Mouse (Mus musculus): ENCODE data around the gene Lime1.
A peak's percentile ranks its signal among the peaks of the same experiment; 100 is the strongest.

The Lime1 gene

GRCm38 (mm10) chr2:181379778-181380177, at the start of gene Lime1:
Lime1 (plus strand) TSS chr2:181380078.
- DNase-seq (ENCODE audit: low spot score), result no peak

- no peak for DNase-seq (ENCODE audit: low spot score)
Measured at GRCm38 (mm10) chr2:181332542-181332941, 47.3 kb upstream of the Lime1 start.

DNA sequence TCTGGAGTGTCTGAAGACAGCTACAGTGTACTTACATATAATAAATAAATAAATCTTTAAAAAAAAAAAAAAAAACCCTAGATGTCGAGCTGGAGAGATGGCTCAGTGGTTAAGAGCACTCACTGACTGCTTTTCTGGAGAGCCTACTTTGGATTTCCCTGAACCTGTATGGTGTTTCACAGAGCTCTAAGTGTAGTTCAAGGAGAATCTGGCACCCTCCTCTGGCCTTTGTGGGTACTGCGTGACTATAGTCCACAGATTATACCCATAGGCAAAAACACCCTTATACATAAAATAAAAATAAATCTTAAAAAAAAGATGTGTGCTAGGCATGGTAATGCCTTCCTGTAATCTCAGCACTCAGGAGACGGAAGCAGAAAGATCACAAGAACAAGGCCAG, 45.9 kb upstream of the Lime1 start:
- DNase-seq (ENCODE audit: low spot score), result peak; percentile 83

DNA sequence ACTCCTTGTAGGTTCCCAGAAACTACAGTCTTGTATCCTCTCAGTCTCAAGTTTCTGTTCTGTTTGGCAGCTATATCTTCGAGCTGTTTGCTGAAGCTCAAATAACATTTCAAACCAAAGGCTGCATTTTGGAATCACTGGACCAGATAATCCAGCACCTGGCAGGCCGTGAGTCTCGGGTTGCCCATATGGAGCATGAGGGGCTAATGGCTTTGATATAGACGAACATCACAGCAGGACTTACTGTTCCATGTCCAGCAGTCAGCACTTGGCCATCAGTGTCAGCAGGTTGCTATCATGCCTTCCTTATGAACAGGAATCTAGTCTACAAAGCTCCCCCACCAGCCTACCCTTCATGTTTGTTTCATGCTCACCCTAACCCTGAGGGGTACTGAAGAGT, 39.5 kb upstream of the Lime1 start:
- no peak for DNase-seq (ENCODE audit: low spot score)

- no peak for DNase-seq (ENCODE audit: low spot score)
Measured at GRCm38 (mm10) chr2:181342766-181343165, 37.1 kb upstream of the Lime1 start.

GRCm38 (mm10) chr2:181356780-181357179, 23.1 kb upstream of the Lime1 start:
- DNase-seq (ENCODE audit: low spot score), result no peak

- no peak for DNase-seq (ENCODE audit: low spot score)
Measured at GRCm38 (mm10) chr2:181363946-181364345, 15.9 kb upstream of the Lime1 start.

DNA sequence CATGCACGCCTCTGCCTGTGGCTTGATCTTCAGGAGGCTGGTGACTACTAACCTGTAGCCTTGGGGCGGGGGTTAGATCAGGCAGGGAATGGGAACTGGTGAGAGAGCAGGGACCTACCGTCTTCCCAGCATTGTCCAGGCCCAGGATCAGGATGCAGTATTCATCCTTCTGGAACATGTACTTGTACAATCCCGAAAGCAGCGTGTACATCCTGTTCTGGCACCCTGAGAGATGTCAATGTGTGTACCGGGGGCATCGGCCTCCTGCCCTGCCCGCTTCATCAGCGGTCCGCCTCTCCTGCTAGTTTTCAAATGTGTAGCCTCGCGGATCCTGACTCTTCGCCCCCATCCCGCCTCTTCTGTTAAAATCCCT, 15.4 kb upstream of the Lime1 start:
- no peak for DNase-seq (ENCODE audit: low spot score)

DNA sequence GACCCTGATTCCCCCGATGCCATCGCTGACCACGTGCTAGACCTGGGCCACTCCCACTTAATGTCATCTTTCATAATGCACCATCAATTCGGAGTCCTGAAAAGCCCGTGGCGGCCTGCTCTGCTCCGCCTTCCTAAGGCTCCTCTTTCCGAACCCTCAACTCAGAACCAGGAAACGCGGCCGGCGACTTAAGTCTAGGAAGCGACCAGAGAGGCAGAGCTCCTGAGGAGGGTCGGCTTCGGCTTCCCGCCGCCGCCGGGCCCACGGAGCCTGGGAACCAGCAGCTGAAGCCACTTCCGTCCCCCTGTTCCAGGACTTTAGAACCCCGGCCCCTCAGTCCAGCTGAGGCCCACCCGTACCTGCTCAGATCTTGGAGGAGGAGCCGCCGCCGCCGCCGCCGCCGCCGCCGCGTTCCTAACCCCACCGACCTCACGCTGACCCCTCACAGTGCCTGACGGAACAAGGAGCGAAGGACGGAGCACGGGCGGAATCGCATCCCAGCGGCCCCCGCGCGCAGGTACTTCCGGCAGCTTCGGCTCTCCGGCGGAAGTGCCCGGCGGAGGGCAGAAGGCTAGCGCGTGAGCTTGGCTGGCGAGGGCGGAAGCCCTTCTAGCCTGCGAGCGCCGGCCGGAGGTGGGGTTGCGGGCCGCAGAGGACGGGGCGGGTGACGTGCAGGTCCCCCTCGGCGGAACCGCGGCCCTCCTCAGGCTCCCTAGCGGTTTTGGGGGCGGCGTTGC, 14.8 kb upstream of the Lime1 start, which contains the start of the genes Zgpat and Arfrp1:
TSS of gene Zgpat (plus strand) at position 69 of the 737 bp plus-strand sequence.
TSS of gene Arfrp1 (minus strand) at position 545 of the 737 bp plus-strand sequence.
- DNase-seq (ENCODE audit: low spot score), result peak; percentile 93

- peak; percentile 35 for DNase-seq (ENCODE audit: low spot score)
Measured at GRCm38 (mm10) chr2:181365655-181366075, 14.2 kb upstream of the Lime1 start.

DNA sequence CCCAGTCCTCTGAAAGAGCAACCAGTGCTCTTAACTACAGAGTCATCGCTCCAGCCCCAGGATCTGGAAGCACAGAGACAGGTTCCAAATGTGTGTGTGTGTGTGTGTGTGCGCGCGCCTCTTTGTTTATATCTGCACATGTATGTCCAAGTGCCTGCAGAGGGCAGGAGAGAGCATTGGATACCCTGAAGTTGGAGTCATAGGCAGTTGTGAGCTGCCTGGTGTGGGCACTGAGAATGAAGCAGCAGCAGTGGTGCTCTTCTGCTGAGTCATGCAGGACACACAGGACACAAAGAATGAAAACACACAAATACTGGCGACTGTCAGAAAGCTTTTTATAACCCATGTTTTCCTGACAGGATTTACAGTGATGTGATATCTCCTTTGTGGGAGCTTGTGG, 9.9 kb upstream of the Lime1 start:
- no peak for DNase-seq (ENCODE audit: low spot score)

DNA sequence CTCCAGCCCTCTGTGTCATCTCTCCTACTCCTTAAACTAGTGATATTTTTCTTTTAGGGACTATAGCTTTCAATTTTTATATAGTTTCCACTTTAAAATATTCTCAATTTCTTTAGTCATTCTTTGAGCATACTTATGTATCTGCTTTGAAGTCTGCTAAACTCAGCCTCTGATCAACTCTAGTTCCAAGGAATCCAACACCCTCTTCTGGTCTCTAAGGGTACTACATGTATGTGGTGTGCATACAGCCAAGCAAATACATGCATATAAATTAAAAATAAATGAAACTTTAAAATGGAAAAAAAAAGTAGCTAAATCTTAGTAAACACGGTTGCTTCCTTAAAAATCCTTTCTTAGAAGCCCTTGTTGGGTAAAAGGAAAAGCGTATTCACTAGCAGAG, 4.1 kb upstream of the Lime1 start:
- DNase-seq (ENCODE audit: low spot score), result peak; percentile 62

DNA sequence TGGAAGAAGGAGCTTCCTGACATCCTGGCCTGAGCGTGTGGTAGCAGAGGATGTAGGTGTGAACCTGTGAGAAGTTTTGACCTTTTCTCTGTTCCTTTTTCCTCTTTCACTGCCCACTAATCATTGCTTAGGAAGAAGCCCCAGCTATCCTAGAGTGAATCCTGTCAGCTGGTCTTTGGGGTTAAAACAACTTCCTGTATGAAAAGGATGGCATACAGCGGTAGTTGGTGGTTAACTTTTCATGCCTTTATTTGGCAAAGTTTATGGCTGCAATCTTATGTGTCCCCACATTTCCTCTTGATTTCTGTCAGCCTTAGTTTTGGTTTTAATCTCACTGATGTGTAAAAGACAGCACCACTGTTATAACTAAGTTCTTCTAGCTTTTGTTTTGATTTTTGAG, 2.6 kb upstream of the Lime1 start:
- no peak for DNase-seq (ENCODE audit: low spot score)

- no peak for DNase-seq (ENCODE audit: low spot score)
Measured at GRCm38 (mm10) chr2:181378701-181379100, 1.2 kb upstream of the Lime1 start.

DNA sequence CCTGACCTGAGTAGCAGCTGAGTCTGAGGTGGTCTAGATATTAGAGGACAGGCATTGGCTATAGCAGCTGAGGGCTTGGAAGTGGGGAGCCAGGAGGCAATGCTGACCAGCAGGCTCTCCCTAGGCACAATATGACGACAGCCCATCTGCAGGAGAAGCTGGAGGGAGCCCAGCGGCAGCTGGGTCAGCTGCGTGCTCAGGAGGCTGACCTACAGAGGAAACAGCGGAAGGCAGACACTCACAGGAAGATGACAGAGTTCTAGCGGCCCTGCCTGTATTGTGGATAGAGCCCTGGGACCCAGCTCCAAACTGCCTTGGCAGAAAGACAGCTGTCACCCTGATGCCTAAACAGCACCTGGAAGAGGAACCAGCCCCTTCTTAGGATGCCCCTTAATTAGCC, 373 bp downstream of the Lime1 start:
- DNase-seq (ENCODE audit: low spot score), result no peak

GRCm38 (mm10) chr2:181381107-181381506, 1.2 kb downstream of the Lime1 start:
- DNase-seq (ENCODE audit: low spot score), result no peak

GRCm38 (mm10) chr2:181381631-181382306, 1.9 kb downstream of the Lime1 start:
- no peak for DNase-seq (ENCODE audit: low spot score)

DNA sequence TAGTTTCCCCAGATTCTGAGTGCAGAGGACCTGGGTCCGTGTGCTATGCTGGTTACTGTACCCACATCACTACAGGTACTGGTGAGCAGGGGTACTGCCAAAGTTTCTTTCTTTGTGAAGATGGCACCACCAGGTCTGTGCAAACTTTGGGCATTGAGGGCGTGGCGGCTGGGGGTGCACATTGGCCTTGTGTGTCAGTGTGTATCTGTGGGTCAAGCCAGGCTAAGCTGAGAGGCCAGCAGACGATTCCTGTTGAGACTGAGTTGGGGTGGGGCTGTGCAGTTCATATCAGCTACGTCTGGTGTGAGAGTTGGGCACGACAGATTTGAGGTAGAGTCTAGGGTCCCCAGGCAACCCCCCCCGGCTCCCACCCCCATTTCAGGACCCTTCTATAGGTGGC, 4.6 kb downstream of the Lime1 start:
- DNase-seq (ENCODE audit: low spot score), result no peak

- DNase-seq (ENCODE audit: low spot score), result no peak
Measured at GRCm38 (mm10) chr2:181384919-181385391, 5.1 kb downstream of the Lime1 start.

GRCm38 (mm10) chr2:181385885-181386284, 6.0 kb downstream of the Lime1 start:
- DNase-seq (ENCODE audit: low spot score), result no peak

- DNase-seq (ENCODE audit: low spot score), result no peak
Measured at GRCm38 (mm10) chr2:181386663-181387210, 6.9 kb downstream of the Lime1 start.

- no peak for DNase-seq (ENCODE audit: low spot score)
Measured at GRCm38 (mm10) chr2:181390136-181390870, 10.4 kb downstream of the Lime1 start.
